Mouse (Mus musculus): ENCODE results near the gene Rita1. TPM values are rescaled to one million over a fixed set of nuclear protein-coding genes. Genes with fewer than 3 reads are reported as not detected.

Gene Rita1
- total and polyA plus RNA-seq, 3 experiments = 14.2 to 16.0 (median 15.3) TPM

GRCm38 (mm10) chr5:120578504-120579081, 33.8 kb downstream of the Rita1 start:
- peak; percentile 75 to 80 for DNase-seq
- TF ChIP-seq CTCF (IDR thresholded peaks at IDR 0.05) (no peak), EP300 (IDR thresholded peaks at IDR 0.05; ENCODE audit: insufficient read depth, low read depth, low read length) (no peak), POLR2A (IDR thresholded peaks at IDR 0.05; ENCODE audit: insufficient read depth, low read depth, low read length) (no peak)
- no peak overlapping the region for H3K9ac ChIP-seq (ENCODE audit: low read depth, low read length)
- H3K27me3 ChIP-seq (ENCODE audit: control insufficient read depth, insufficient read depth, low read length) = no peaks in the 10 kb centered on the region
- H3K27ac ChIP-seq = peak overlapping the region; percentile 75
- H3K4me1 ChIP-seq (ENCODE audit: control insufficient read depth, insufficient read depth, low read length) = peaks cover 17% of the 10 kb centered on the region
- no peaks in the 10 kb centered on the region for H3K79me2 ChIP-seq (replicated peaks; ENCODE audit: control insufficient read depth, insufficient read depth, low read length)
- H3K36me3 ChIP-seq (ENCODE audit: control insufficient read depth, insufficient read depth, low read length) = no peaks in the 10 kb centered on the region
- no peak overlapping the region; the same call in 1 of the 2 replicates for H3K4me3 ChIP-seq
- intact Hi-C loops (cut with DNase I) = no loop called here
- 39% methylated on average over 12 of the region's 12 CpGs for WGBS

GRCm38 (mm10) chr5:120577935-120578441, 34.4 kb downstream of the Rita1 start:
- 53% methylated on average over 10 of the region's 10 CpGs for WGBS
- no peaks in the 10 kb centered on the region for H3K79me2 ChIP-seq (replicated peaks; ENCODE audit: control insufficient read depth, insufficient read depth, low read length)
- no peak overlapping the region for H3K4me3 ChIP-seq
- intact Hi-C loops (cut with DNase I) = no loop called here
- peaks cover 17% of the 10 kb centered on the region for H3K4me1 ChIP-seq (ENCODE audit: control insufficient read depth, insufficient read depth, low read length)
- no peaks in the 10 kb centered on the region for H3K27me3 ChIP-seq (ENCODE audit: control insufficient read depth, insufficient read depth, low read length)
- no peaks in the 10 kb centered on the region; the same call in 1 of the 2 replicates for H3K36me3 ChIP-seq (ENCODE audit: control insufficient read depth, insufficient read depth, low read length)
- TF ChIP-seq CTCF (IDR thresholded peaks at IDR 0.05) (peak; percentile 41), EP300 (IDR thresholded peaks at IDR 0.05; ENCODE audit: insufficient read depth, low read depth, low read length) (no peak)
- H3K9ac ChIP-seq (ENCODE audit: low read depth, low read length) = no peak overlapping the region
- DNase-seq = peak in 1 of 2 experiments; percentile 19
- peak overlapping the region; percentile 75 for H3K27ac ChIP-seq

GRCm38 (mm10) chr5:120576781-120577301, 35.5 kb downstream of the Rita1 start:
- Histone ChIP-seq H3K9ac (ENCODE audit: low read depth, low read length) (no peak overlapping the region), H3K27me3 (ENCODE audit: control insufficient read depth, insufficient read depth, low read length) (no peaks in the 10 kb centered on the region), H3K4me3 (no peak overlapping the region), H3K27ac (no peak overlapping the region), H3K4me1 (ENCODE audit: control insufficient read depth, insufficient read depth, low read length) (peaks cover 13% of the 10 kb centered on the region), H3K36me3 (ENCODE audit: control insufficient read depth, insufficient read depth, low read length) (no peaks in the 10 kb centered on the region; the same call in 1 of the 2 replicates), H3K79me2 (replicated peaks; ENCODE audit: control insufficient read depth, insufficient read depth, low read length) (no peaks in the 10 kb centered on the region)
- WGBS = 58% methylated on average over 11 of the region's 11 CpGs
- no peak for DNase-seq
- intact Hi-C loops (cut with DNase I) = no loop called here
- TF ChIP-seq CTCF (IDR thresholded peaks at IDR 0.05) (no peak), EP300 (IDR thresholded peaks at IDR 0.05; ENCODE audit: insufficient read depth, low read depth, low read length) (no peak), POLR2A (IDR thresholded peaks at IDR 0.05; ENCODE audit: insufficient read depth, low read depth, low read length) (no peak)

- Histone ChIP-seq H3K4me1 (ENCODE audit: control insufficient read depth, insufficient read depth, low read length) (peaks cover 20% of the 10 kb centered on the region), H3K27me3 (ENCODE audit: control insufficient read depth, insufficient read depth, low read length) (no peaks in the 10 kb centered on the region)
- no peak for TF ChIP-seq EP300 (IDR thresholded peaks at IDR 0.05; ENCODE audit: insufficient read depth, low read depth, low read length)
- TF ChIP-seq POLR2A (IDR thresholded peaks at IDR 0.05; ENCODE audit: insufficient read depth, low read depth, low read length) = no peak
- TF ChIP-seq CTCF (IDR thresholded peaks at IDR 0.05) = no peak
Observed at GRCm38 (mm10) chr5:120574469-120575063, 37.8 kb downstream of the Rita1 start.

GRCm38 (mm10) chr5:120571056-120571740, 41.2 kb downstream of the Rita1 start:
- Histone ChIP-seq H3K9ac (ENCODE audit: low read depth, low read length) (no peak overlapping the region), H3K4me1 (ENCODE audit: control insufficient read depth, insufficient read depth, low read length) (peaks cover 28% of the 10 kb centered on the region), H3K36me3 (ENCODE audit: control insufficient read depth, insufficient read depth, low read length) (no peaks in the 10 kb centered on the region; the same call in 1 of the 2 replicates), H3K27ac (peak overlapping the region; percentile 26), H3K4me3 (no peak overlapping the region), H3K79me2 (replicated peaks; ENCODE audit: control insufficient read depth, insufficient read depth, low read length) (no peaks in the 10 kb centered on the region), H3K27me3 (ENCODE audit: control insufficient read depth, insufficient read depth, low read length) (no peaks in the 10 kb centered on the region)
- peak in 1 of 2 experiments; percentile 28 for DNase-seq
- no peak for TF ChIP-seq EP300 (IDR thresholded peaks at IDR 0.05; ENCODE audit: insufficient read depth, low read depth, low read length)
- no peak for TF ChIP-seq POLR2A (IDR thresholded peaks at IDR 0.05; ENCODE audit: insufficient read depth, low read depth, low read length)
- TF ChIP-seq CTCF (IDR thresholded peaks at IDR 0.05) = no peak
- intact Hi-C loops (cut with DNase I) = no loop called here
- WGBS = 64% methylated on average over 14 of the region's 14 CpGs

More at GRCm38 (mm10) chr5:120574469-120575063, 37.8 kb downstream of the Rita1 start:
- Histone ChIP-seq H3K4me3 (no peak overlapping the region), H3K9ac (ENCODE audit: low read depth, low read length) (no peak overlapping the region), H3K27ac (no peak overlapping the region), H3K79me2 (replicated peaks; ENCODE audit: control insufficient read depth, insufficient read depth, low read length) (no peaks in the 10 kb centered on the region), H3K36me3 (ENCODE audit: control insufficient read depth, insufficient read depth, low read length) (no peaks in the 10 kb centered on the region; the same call in 1 of the 2 replicates)
- WGBS = 64% methylated on average over 10 of the region's 10 CpGs
- DNase-seq = peak in 1 of 2 experiments; percentile 19
- intact Hi-C loops (cut with DNase I) = no loop called here

All from heart, adult 2 months (tissue).